Mouse (Mus musculus) limb, embryonic 14.5 days (tissue): ENCODE measurements at regions not wholly inside any gene's neighbourhood (a gene's known extent, or its start where the extent isn't known, plus 50 kb on each side); places are given as distances from the start of the nearest gene placed in this dataset.
A peak's percentile ranks its signal among the peaks of the same experiment; 100 is the strongest.

Experiments
- ATAC-seq: fragments of 200-750 bp; cut with Nextera tagmentation; 2 replicates; pipeline ENCODE4 v1.8.0; 2017; ENCODE audit warnings: low read depth, moderate number of reproducible peaks, moderate TSS enrichment; ENCODE audit not compliant: low FRiP score
- DNase-seq: peaks from one replicate; pipeline ENCODE4 v3.0.0-alpha.2; 2015; ENCODE audit warnings: low spot score
- H3K27ac ChIP-seq: fragments of 300-500 bp; sonication (generic); replicated peaks from 2 replicates; pipeline ENCODE4 v1.5.1; 2014; ENCODE audit warnings: low read depth, mild to moderate bottlenecking, low read length, moderate library complexity, mixed read lengths
- H3K27me3 ChIP-seq: fragments of 300-500 bp; sonication (generic); 2 replicates; pipeline ENCODE4 v1.6.1; 2014; ENCODE audit warnings: low read length, mixed read lengths; ENCODE audit not compliant: control insufficient read depth, insufficient read depth
- H3K36me3 ChIP-seq: fragments of 300-500 bp; sonication (generic); 2 replicates; pipeline ENCODE4 v1.6.1; 2014; ENCODE audit warnings: mild to moderate bottlenecking, low read length, moderate library complexity, mixed read lengths; ENCODE audit not compliant: control insufficient read depth, insufficient read depth
- H3K4me1 ChIP-seq: fragments of 300-500 bp; sonication (generic); 2 replicates; pipeline ENCODE4 v1.6.1; 2014; ENCODE audit warnings: antibody characterized with exemption, low read length, mixed read lengths; ENCODE audit not compliant: control insufficient read depth, insufficient read depth
- H3K4me2 ChIP-seq: fragments of 300-500 bp; sonication (generic); replicated peaks from 2 replicates; pipeline ENCODE4 v1.6.1; 2014; ENCODE audit warnings: low read depth, mild to moderate bottlenecking, low read length, moderate library complexity; ENCODE audit not compliant: severe bottlenecking
- H3K4me3 ChIP-seq: fragments of 300-500 bp; sonication (generic); replicated peaks from 2 replicates; pipeline ENCODE4 v1.5.1; 2014; ENCODE audit warnings: low read length
- H3K9ac ChIP-seq: fragments of 300-500 bp; sonication (generic); 2 replicates; pipeline ENCODE4 v1.6.1; 2014; ENCODE audit warnings: mild to moderate bottlenecking, low read depth, low read length, moderate library complexity; ENCODE audit not compliant: severe bottlenecking
- H3K9me3 ChIP-seq: fragments of 300-500 bp; sonication (generic); 2 replicates; pipeline ENCODE4 v1.6.1; 2016; ENCODE audit warnings: low read length; ENCODE audit not compliant: control insufficient read depth
- POLR2A ChIP-seq: fragments of 200-500 bp; IDR thresholded peaks from 2 replicates; pipeline ENCODE4 v1.8.0; 2012; ENCODE audit warnings: inconsistent platforms, mild to moderate bottlenecking, moderate library complexity, borderline replicate concordance; ENCODE audit not compliant: insufficient read depth, insufficient read length; ENCODE audit errors: extremely low read depth
- WGBS: fragments of 180-500 bp; shearing (Covaris S2); extraction: QIAGEN DNeasy Blood & Tissue Kit; methylation state at CpG from one replicate; pipeline ENCODE4 v1.1.7; 2014; 5-methylcytosine and 5-hydroxymethylcytosine counted together

- Histone ChIP-seq H3K9ac (no peak overlapping the region), H3K4me3 (no peak overlapping the region), H3K36me3 (no peaks in the 10 kb centered on the region), H3K9me3 (no peaks in the 10 kb centered on the region), H3K4me2 (no peak overlapping the region), H3K27ac (no peak overlapping the region), H3K27me3 (no peaks in the 10 kb centered on the region), H3K4me1 (no peaks in the 10 kb centered on the region)
- DNase-seq (peak; percentile 11), ATAC-seq (no peak)
- no peak for TF ChIP-seq POLR2A
- 2% methylated on average over 1 of the region's 1 CpGs for WGBS
Measured at GRCm38 (mm10) chr14:97559559-97559958, 610.0 kb downstream of the Dach1 start.

- no peaks in the 10 kb centered on the region for H3K27me3 ChIP-seq
- H3K9ac ChIP-seq: no peak overlapping the region
- no peak overlapping the region for H3K27ac ChIP-seq
- H3K4me2 ChIP-seq: no peak overlapping the region
- no peaks in the 10 kb centered on the region for H3K36me3 ChIP-seq
- no peak overlapping the region for H3K4me3 ChIP-seq
- no peaks in the 10 kb centered on the region for H3K4me1 ChIP-seq
- no peaks in the 10 kb centered on the region for H3K9me3 ChIP-seq
- 75% methylated on average over 2 of the region's 2 CpGs for WGBS
- ATAC-seq: no peak
- TF ChIP-seq POLR2A: no peak
- peak; percentile 10 for DNase-seq
Measured at GRCm38 (mm10) chr14:97558289-97558688, 611.3 kb downstream of the Dach1 start.

- H3K4me1 ChIP-seq: no peaks in the 10 kb centered on the region
- no peaks in the 10 kb centered on the region for H3K36me3 ChIP-seq
- no peak overlapping the region for H3K4me3 ChIP-seq
- no peaks in the 10 kb centered on the region for H3K9me3 ChIP-seq
- 76% methylated on average over 1 of the region's 1 CpGs for WGBS
- DNase-seq (no peak), ATAC-seq (no peak)
- H3K27me3 ChIP-seq: no peaks in the 10 kb centered on the region
- H3K4me2 ChIP-seq: no peak overlapping the region
- no peak overlapping the region for H3K27ac ChIP-seq
- no peak overlapping the region for H3K9ac ChIP-seq
- no peak for TF ChIP-seq POLR2A
Measured at GRCm38 (mm10) chr14:97557888-97558287, 611.7 kb downstream of the Dach1 start.

- Histone ChIP-seq H3K4me3 (no peak overlapping the region), H3K27me3 (no peaks in the 10 kb centered on the region), H3K36me3 (no peaks in the 10 kb centered on the region), H3K27ac (no peak overlapping the region), H3K9me3 (no peaks in the 10 kb centered on the region), H3K4me1 (no peaks in the 10 kb centered on the region), H3K9ac (no peak overlapping the region), H3K4me2 (no peak overlapping the region)
- WGBS: 88% methylated on average over 4 of the region's 4 CpGs
- TF ChIP-seq POLR2A: no peak
- ATAC-seq (no peak), DNase-seq (no peak)
Measured at GRCm38 (mm10) chr14:97546276-97546675, 623.3 kb downstream of the Dach1 start.

- 62% methylated on average over 6 of the region's 6 CpGs for WGBS
- Histone ChIP-seq H3K4me3 (no peak overlapping the region), H3K9me3 (no peaks in the 10 kb centered on the region), H3K9ac (no peak overlapping the region), H3K27ac (no peak overlapping the region), H3K4me2 (no peak overlapping the region), H3K27me3 (no peaks in the 10 kb centered on the region), H3K36me3 (no peaks in the 10 kb centered on the region), H3K4me1 (no peaks in the 10 kb centered on the region)
- DNase-seq (no peak), ATAC-seq (no peak)
- no peak for TF ChIP-seq POLR2A
Measured at GRCm38 (mm10) chr14:97544307-97544706, 625.3 kb downstream of the Dach1 start.

GRCm38 (mm10) chr14:97537012-97537411 is 632.6 kb downstream of the Dach1 start:
- Histone ChIP-seq H3K4me3 (no peak overlapping the region), H3K27ac (no peak overlapping the region), H3K9ac (no peak overlapping the region), H3K9me3 (no peaks in the 10 kb centered on the region), H3K4me2 (no peak overlapping the region), H3K4me1 (no peaks in the 10 kb centered on the region), H3K27me3 (no peaks in the 10 kb centered on the region), H3K36me3 (no peaks in the 10 kb centered on the region)
- 88% methylated on average over 5 of the region's 5 CpGs for WGBS
- TF ChIP-seq POLR2A: no peak
- DNase-seq (no peak), ATAC-seq (no peak)
